18 mouse cellular contexts compared by ENCODE assay signal in the genomic region with DNA sequence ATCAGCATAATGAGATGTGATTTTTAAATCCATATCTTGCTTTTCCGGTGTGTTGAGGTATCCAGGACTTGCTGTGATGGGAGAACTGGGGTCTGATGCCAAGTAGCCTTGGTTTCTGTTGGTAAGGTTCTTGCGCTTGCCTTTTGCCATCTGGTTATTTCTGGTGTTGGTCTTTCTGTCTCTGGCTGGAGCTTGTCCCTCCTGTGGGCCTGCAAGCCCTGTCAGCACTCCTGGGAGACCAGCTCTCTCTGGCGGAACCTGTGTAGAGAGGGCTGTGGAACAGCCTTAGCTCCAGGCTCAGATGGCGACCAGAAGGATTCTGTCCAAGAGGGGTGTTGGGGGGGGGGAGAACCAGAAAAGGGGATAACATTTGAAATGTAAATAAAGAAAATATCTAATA. TPM values are rescaled to one million over a fixed set of nuclear protein-coding genes. Genes with fewer than 3 reads are reported as not detected.
DNase-seq lines count a peak whose midpoint lies in the region; ATAC-seq and TF ChIP-seq lines count a peak whose summit lies in the region.
"Had no signal": no experiment of that assay in that cellular context is flagged by ENCODE, and none has a peak within 500 bp of the region (broad histone marks: within the 10 kb centered on the region; RNA-seq: fewer than 3 reads in every experiment).

No protein-coding gene starts in this region.

- H3K27me3 ChIP-seq in heart, embryonic 13.5 days (replicated peaks): no peaks in the 10 kb centered on the region
- no peaks in the 10 kb centered on the region for H3K27me3 ChIP-seq in heart, adult 2 months (ENCODE audit: control insufficient read depth, insufficient read depth, low read length)
- H3K27me3 ChIP-seq in lung, embryonic 15.5 days: no peaks in the 10 kb centered on the region
- H3K27me3 ChIP-seq in liver, postnatal 0 days (ENCODE audit: insufficient read depth, low read length): 0 out of 2 replicates have a peak, but pooled peaks cover 4% of the 10 kb centered on the region
- H3K27me3 ChIP-seq: embryonic facial prominence, embryonic 15.5 days; hindbrain, embryonic 12.5 days; intestine, embryonic 15.5 days; neural tube, embryonic 12.5 days had no signal

- H3K4me1 ChIP-seq in heart, embryonic 13.5 days: peaks cover 30% of the 10 kb centered on the region
- H3K4me1 ChIP-seq in heart, adult 2 months (ENCODE audit: control insufficient read depth, insufficient read depth, low read length): no peaks in the 10 kb centered on the region
- H3K4me1 ChIP-seq in lung, embryonic 15.5 days: 0 out of 2 replicates have a peak, but pooled peaks cover 3% of the 10 kb centered on the region
- H3K4me1 ChIP-seq in liver, postnatal 0 days (ENCODE audit: insufficient read depth): no peaks in the 10 kb centered on the region
- H3K4me1 ChIP-seq: embryonic facial prominence, embryonic 15.5 days; hindbrain, embryonic 12.5 days; intestine, embryonic 15.5 days; neural tube, embryonic 12.5 days had no signal

- no peak overlapping the region for H3K4me3 ChIP-seq in heart, embryonic 13.5 days
- no peak overlapping the region for H3K4me3 ChIP-seq in heart, adult 2 months
- H3K4me3 ChIP-seq in lung, embryonic 15.5 days: no peak overlapping the region
- no peak overlapping the region for H3K4me3 ChIP-seq in liver, postnatal 0 days (ENCODE audit: low read depth, low read length)
- H3K4me3 ChIP-seq: embryonic facial prominence, embryonic 15.5 days; hindbrain, embryonic 12.5 days; intestine, embryonic 15.5 days; layer of hippocampus, adult 2 months; neural tube, embryonic 12.5 days had no signal

- no peak for TF ChIP-seq CTCF in heart, adult 2 months (IDR thresholded peaks at IDR 0.05)
- no peak for TF ChIP-seq CTCF in liver, postnatal 0 days (IDR thresholded peaks at IDR 0.05; ENCODE audit: low read depth)

- H3K9me3 ChIP-seq in heart, embryonic 13.5 days: no peaks in the 10 kb centered on the region
- no peaks in the 10 kb centered on the region for H3K9me3 ChIP-seq in lung, embryonic 15.5 days
- no peaks in the 10 kb centered on the region for H3K9me3 ChIP-seq in liver, postnatal 0 days (ENCODE audit: low read length)
- H3K9me3 ChIP-seq: embryonic facial prominence, embryonic 15.5 days; hindbrain, embryonic 12.5 days; intestine, embryonic 15.5 days; neural tube, embryonic 12.5 days had no signal

- H3K9ac ChIP-seq in heart, embryonic 13.5 days: peak overlapping the region; percentile 66
- no peak overlapping the region for H3K9ac ChIP-seq in heart, adult 2 months (ENCODE audit: low read depth, low read length)
- H3K9ac ChIP-seq in lung, embryonic 15.5 days: no peak overlapping the region
- no peak overlapping the region for H3K9ac ChIP-seq in liver, postnatal 0 days (replicated peaks)
- H3K9ac ChIP-seq: embryonic facial prominence, embryonic 15.5 days; hindbrain, embryonic 12.5 days; intestine, embryonic 15.5 days; neural tube, embryonic 12.5 days had no signal

- H3K36me3 ChIP-seq in heart, embryonic 13.5 days: no peaks in the 10 kb centered on the region
- no peaks in the 10 kb centered on the region for H3K36me3 ChIP-seq in heart, adult 2 months (ENCODE audit: control insufficient read depth, insufficient read depth, low read length)
- no peaks in the 10 kb centered on the region for H3K36me3 ChIP-seq in lung, embryonic 15.5 days
- H3K36me3 ChIP-seq in liver, postnatal 0 days (replicated peaks; ENCODE audit: insufficient read depth, low read length): no peaks in the 10 kb centered on the region
- H3K36me3 ChIP-seq: embryonic facial prominence, embryonic 15.5 days; hindbrain, embryonic 12.5 days; intestine, embryonic 15.5 days; neural tube, embryonic 12.5 days had no signal

- H3K27ac ChIP-seq in heart, embryonic 13.5 days (replicated peaks): peak overlapping the region; percentile 74
- no peak overlapping the region for H3K27ac ChIP-seq in heart, adult 2 months
- peak overlapping the region; percentile 15; the same call in 1 of the 2 replicates for H3K27ac ChIP-seq in lung, embryonic 15.5 days
- H3K27ac ChIP-seq in liver, postnatal 0 days (ENCODE audit: low read depth): no peak overlapping the region
- H3K27ac ChIP-seq: embryonic facial prominence, embryonic 15.5 days; hindbrain, embryonic 12.5 days; intestine, embryonic 15.5 days; kidney, postnatal 0 days; layer of hippocampus, adult 2 months; neural tube, embryonic 12.5 days had no signal

- H3K79me2 ChIP-seq in heart, adult 2 months (replicated peaks; ENCODE audit: control insufficient read depth, insufficient read depth, low read length): no peaks in the 10 kb centered on the region

- H3K4me2 ChIP-seq in heart, embryonic 13.5 days: peak overlapping the region; percentile 53
- no peak overlapping the region for H3K4me2 ChIP-seq in lung, embryonic 15.5 days
- no peak overlapping the region for H3K4me2 ChIP-seq in liver, postnatal 0 days (ENCODE audit: low read depth, low read length)
- H3K4me2 ChIP-seq: embryonic facial prominence, embryonic 15.5 days; hindbrain, embryonic 12.5 days; intestine, embryonic 15.5 days; liver, embryonic 11.5 days; neural tube, embryonic 12.5 days had no signal

- no peak for DNase-seq in heart, adult 2 months
- DNase-seq in lung, adult 18-20 months: no peak
- peak; percentile 61 for DNase-seq in R1 (ENCODE audit: low read depth, low spot score)
- no peak for DNase-seq in liver, postnatal 0 days
- no peak for DNase-seq in gastrocnemius, postnatal 36 days
- DNase-seq: adrenal gland, postnatal 25 days; cerebellum, adult 2 months; gastrocnemius, postnatal 25 days; left cerebral cortex, postnatal 4 days had no signal

- WGBS in heart, embryonic 13.5 days: 34% methylated on average over 4 of the region's 4 CpGs
- 72% methylated on average over 4 of the region's 4 CpGs for WGBS in heart, adult 2 months
- WGBS in lung, embryonic 15.5 days: 56% methylated on average over 4 of the region's 4 CpGs
- WGBS in liver, postnatal 0 days (ENCODE audit: insufficient replicate concordance): 73% methylated on average over 4 of the region's 4 CpGs

- TF ChIP-seq POLR2A in heart, adult 2 months (IDR thresholded peaks at IDR 0.05; ENCODE audit: insufficient read depth, low read depth, low read length): no peak

- no peak for ATAC-seq in heart, embryonic 13.5 days (ENCODE audit: extremely low read depth, insufficient number of reproducible peaks, low FRiP score, low TSS enrichment)
- ATAC-seq in lung, embryonic 15.5 days (ENCODE audit: borderline replicate concordance, extremely low read depth, low FRiP score, low TSS enrichment): no peak
- ATAC-seq in liver, postnatal 0 days: no peak
- ATAC-seq: intestine, embryonic 15.5 days had no signal

- no peak for TF ChIP-seq EP300 in heart, adult 2 months (IDR thresholded peaks at IDR 0.05; ENCODE audit: insufficient read depth, low read depth, low read length)
- TF ChIP-seq EP300 in liver, postnatal 0 days (IDR thresholded peaks at IDR 0.05; ENCODE audit: low read depth): no peak

- intact Hi-C loops in heart, adult 2 months (cut with DNase I): no loop called here
- intact Hi-C loops in gastrocnemius, postnatal 36 days (cut with DNase I): no loop called here

RNA-seq across cellular contexts. Expression of a gene that starts 18.4 kb away (rescaled TPM):
- polyA plus RNA-seq in heart, embryonic 13.5 days (2015; fragmentation: Nextera tagmentation; extraction: Ambion mirVana): 642 and 746 TPM in 2 replicates
- 1,000 to 10,000 TPM; 1,124 to 1,284 TPM for total RNA-seq in heart, adult 2 months (2021)
- 494 and 621 TPM in 2 replicates for polyA plus RNA-seq in heart, adult 2 months (2012; rRNA removed)
- polyA plus RNA-seq in lung, embryonic 15.5 days (2015; fragmentation: Nextera tagmentation; extraction: Ambion mirVana): 376 and 415 TPM in 2 replicates
- polyA plus RNA-seq in liver, postnatal 0 days (2015; fragmentation: Nextera tagmentation; extraction: Ambion mirVana): 291 TPM in 2 replicates
- total RNA-seq in gastrocnemius, postnatal 36 days (2021): 100 to 1,000 TPM; 402 to 419 TPM

RNA-seq across cellular contexts. Expression of a gene that starts 18.4 kb away (rescaled TPM):
- 152 and 174 TPM in 2 replicates for polyA plus RNA-seq in heart, embryonic 13.5 days (2015; fragmentation: Nextera tagmentation; extraction: Ambion mirVana)
- 10 to 100 TPM; 53.3 to 57.8 TPM for total RNA-seq in heart, adult 2 months (2021)
- 75.4 and 81.8 TPM in 2 replicates for polyA plus RNA-seq in heart, adult 2 months (2012; rRNA removed)
- 130 and 131 TPM in 2 replicates for polyA plus RNA-seq in lung, embryonic 15.5 days (2015; fragmentation: Nextera tagmentation; extraction: Ambion mirVana)
- polyA plus RNA-seq in liver, postnatal 0 days (2015; fragmentation: Nextera tagmentation; extraction: Ambion mirVana): 88.7 and 90.4 TPM in 2 replicates
- 10 to 100 TPM; 39.2 to 42.5 TPM for total RNA-seq in gastrocnemius, postnatal 36 days (2021)

Comparison
In these comparisons a context has a peak if more than half of its experiments do, and no peak if none do; other contexts are left out.
1. H3K27ac ChIP-seq: peak in heart, embryonic 13.5 days (single experiment) and lung, embryonic 15.5 days (single experiment); none in heart, adult 2 months (single experiment) and liver, postnatal 0 days (single experiment).